8 mouse cellular contexts compared by ENCODE assay signal in the genomic region with DNA sequence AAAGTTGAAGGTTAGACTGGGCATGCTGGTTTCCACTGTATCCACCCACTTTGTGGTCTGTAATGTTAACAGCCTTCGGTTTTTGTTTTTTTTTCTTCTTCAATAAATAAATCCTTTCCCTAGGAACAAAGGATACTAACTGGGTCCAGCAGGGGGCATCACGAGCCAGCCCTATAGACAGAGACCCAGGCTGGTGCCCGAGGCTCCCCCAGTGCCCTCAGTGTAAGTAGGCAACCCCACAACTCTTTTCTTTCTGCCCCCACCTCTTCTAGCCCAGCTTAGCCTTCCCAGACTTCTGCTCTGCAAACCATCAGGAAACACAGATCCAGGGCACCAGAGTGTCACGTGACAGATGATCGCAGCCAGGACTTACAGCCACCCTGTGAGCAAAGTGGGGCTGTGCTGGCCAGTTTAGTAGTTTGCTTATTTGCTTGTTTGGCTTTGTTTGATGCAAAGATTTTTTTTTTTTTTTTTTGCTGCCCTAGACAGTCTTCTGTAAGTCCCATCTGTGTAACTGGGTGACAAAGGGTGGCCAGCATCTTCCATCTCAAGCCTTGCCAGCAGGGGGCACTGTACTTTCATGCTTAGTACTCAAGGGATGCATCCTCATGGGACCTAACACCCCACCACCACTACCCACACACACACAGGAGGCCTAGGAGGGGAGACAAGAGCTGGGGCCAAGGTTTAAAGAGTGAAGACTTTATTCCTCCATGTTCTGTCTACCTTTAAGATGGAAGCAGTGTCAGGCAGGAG. TPM values are rescaled to one million over a fixed set of nuclear protein-coding genes. Genes with fewer than 3 reads are reported as not detected.
DNase-seq lines count a peak whose midpoint lies in the region; ATAC-seq and TF ChIP-seq lines count a peak whose summit lies in the region.
"Had no signal": no experiment of that assay in that cellular context is flagged by ENCODE, and none has a peak within 500 bp of the region (broad histone marks: within the 10 kb centered on the region; RNA-seq: fewer than 3 reads in every experiment).

No protein-coding gene starts in this region.

- no peak overlapping the region for H3K4me3 ChIP-seq in left cerebral cortex, adult 2 months
- H3K4me3 ChIP-seq in small intestine, adult 2 months (ENCODE audit: low read depth, low read length), result no peak overlapping the region
- no peak overlapping the region for H3K4me3 ChIP-seq in hindbrain, embryonic 16.5 days (ENCODE audit: low read length)
- H3K4me3 ChIP-seq: embryonic facial prominence, embryonic 13.5 days had no signal

- peaks cover 23% of the 10 kb centered on the region for H3K27me3 ChIP-seq in Patski
- H3K27me3 ChIP-seq in small intestine, adult 2 months (ENCODE audit: control insufficient read depth, insufficient read depth, low read length), result no peaks in the 10 kb centered on the region
- H3K27me3 ChIP-seq in hindbrain, embryonic 16.5 days (replicated peaks; ENCODE audit: control insufficient read depth, insufficient read depth, low read length), result no peaks in the 10 kb centered on the region
- H3K27me3 ChIP-seq: embryonic facial prominence, embryonic 13.5 days had no signal

- H3K9ac ChIP-seq in hindbrain, embryonic 16.5 days (ENCODE audit: low read depth, low read length), result no peak overlapping the region
- H3K9ac ChIP-seq: embryonic facial prominence, embryonic 13.5 days had no signal

- no peaks in the 10 kb centered on the region for H3K36me3 ChIP-seq in small intestine, adult 2 months (ENCODE audit: control insufficient read depth, insufficient read depth, low read length)
- no peaks in the 10 kb centered on the region for H3K36me3 ChIP-seq in hindbrain, embryonic 16.5 days (ENCODE audit: control insufficient read depth, insufficient read depth, low read length)
- H3K36me3 ChIP-seq: embryonic facial prominence, embryonic 13.5 days had no signal

- DNase-seq in left cerebral cortex, adult 2 months (ENCODE audit: extremely low spot score in 1 of 2, low spot score in 2 of 2), result no peak
- DNase-seq in left cerebral cortex, postnatal 14 days (ENCODE audit: low spot score in 2 of 2), result no peak
- DNase-seq in Patski (ENCODE audit: low read depth, low spot score), result no peak
- peak; percentile 38 for DNase-seq in gastrocnemius, postnatal 25 days
- DNase-seq in layer of hippocampus, adult 9-11 months, result no peak

- CTCF ChIA-PET in Patski (lab: Charles Lee), result interaction anchor here (0.9 to 2.8 kb wide), 6 partner anchors 9 to 123 kb away, joined by 3 to 13 read pairs (median 4); a partner anchor contains a TSS

- H3K4me1 ChIP-seq in small intestine, adult 2 months (ENCODE audit: control insufficient read depth, insufficient read depth, insufficient read length, low read length), result peaks cover 8% of the 10 kb centered on the region; the same call in 1 of the 2 replicates
- peaks cover 3% of the 10 kb centered on the region; the same call in 1 of the 2 replicates for H3K4me1 ChIP-seq in hindbrain, embryonic 16.5 days (ENCODE audit: control insufficient read depth, insufficient read depth, low read depth, low read length)

- WGBS in small intestine, adult 2 months, result 38% methylated on average over 5 of the region's 5 CpGs
- 63% methylated on average over 5 of the region's 5 CpGs for WGBS in hindbrain, embryonic 16.5 days

- H3K4me2 ChIP-seq in hindbrain, embryonic 16.5 days (ENCODE audit: low read length), result no peak overlapping the region
- H3K4me2 ChIP-seq: embryonic facial prominence, embryonic 13.5 days had no signal

- no peak overlapping the region for H3K27ac ChIP-seq in left cerebral cortex, adult 2 months
- no peak overlapping the region for H3K27ac ChIP-seq in small intestine, adult 2 months (ENCODE audit: insufficient read depth, low read depth, low read length)
- H3K27ac ChIP-seq in hindbrain, embryonic 16.5 days (ENCODE audit: low read depth, low read length), result no peak overlapping the region
- H3K27ac ChIP-seq: embryonic facial prominence, embryonic 13.5 days had no signal

- in situ Hi-C loops in Patski (cut with MboI; ENCODE audit: low pct_unique_long_range_greater_than_20kb), result no loop called here

- H3K9me3 ChIP-seq in hindbrain, embryonic 16.5 days (ENCODE audit: control insufficient read depth, low read length), result no peaks in the 10 kb centered on the region
- H3K9me3 ChIP-seq: embryonic facial prominence, embryonic 13.5 days had no signal

- no peak for ATAC-seq in Patski
- no peak for ATAC-seq in hindbrain, embryonic 16.5 days

- TF ChIP-seq POLR2A in small intestine, adult 2 months (IDR thresholded peaks at IDR 0.05; ENCODE audit: low read depth, low read length), result no peak

- TF ChIP-seq CTCF in left cerebral cortex, adult 2 months (IDR thresholded peaks at IDR 0.05), result peak; percentile 40
- TF ChIP-seq CTCF in Patski (IDR thresholded peaks at IDR 0.05), result peak; percentile 59
- peak; percentile 69; the same call in 1 of the 2 replicates for TF ChIP-seq CTCF in small intestine, adult 2 months (IDR thresholded peaks at IDR 0.05; ENCODE audit: extremely low read depth, insufficient read length, insufficient replicate concordance, low read depth, low read length)

- POLR2A ChIA-PET in Patski (lab: Charles Lee), result interaction anchor here (0.7 kb wide), 1 partner anchor 151 kb away, joined by 3 read pairs; no protein-coding TSS in a partner anchor

- intact Hi-C loops in left cerebral cortex, adult 2 months (cut with DNase I), result loop anchor here (2.0 kb wide), 1 partner anchor 20 kb away; no protein-coding TSS in a partner anchor
- intact Hi-C loops in left cerebral cortex, postnatal 14 days (cut with DNase I), result no loop called here

RNA-seq across cellular contexts. Expression of a gene that starts 9.3 kb away (rescaled TPM):
- 10 to 100 TPM in 1 of 2 experiments, 1 to 10 TPM in 1; 9.7 to 10.6 TPM for total RNA-seq in left cerebral cortex, adult 2 months (2021)
- total RNA-seq in left cerebral cortex, postnatal 14 days (2021), result 1 to 10 TPM; 8.8 to 9.3 TPM
- polyA plus RNA-seq in Patski (2021), result not detected
- total RNA-seq in gastrocnemius, postnatal 25 days (2021), result 100 to 1,000 TPM in 1 of 2 experiments, 10 to 100 TPM in 1; 74.0 to 104 TPM
- 33.8 and 34.5 TPM in 2 replicates for polyA plus RNA-seq in small intestine, adult 2 months (2012; rRNA removed)
- 7.1 and 8.3 TPM in 2 replicates for polyA plus RNA-seq in hindbrain, embryonic 16.5 days (2015; fragmentation: Nextera tagmentation; extraction: Ambion mirVana)

RNA-seq across cellular contexts. Expression of a gene that starts 21.4 kb away (rescaled TPM):
- 1 to 10 TPM; 3.4 TPM for total RNA-seq in left cerebral cortex, adult 2 months (2021)
- 1 to 10 TPM; 2.2 to 2.4 TPM for total RNA-seq in left cerebral cortex, postnatal 14 days (2021)
- 0.06 TPM for polyA plus RNA-seq in Patski (2021)
- 10 to 100 TPM in 1 of 2 experiments, 1 to 10 TPM in 1; 8.6 to 12.6 TPM for total RNA-seq in gastrocnemius, postnatal 25 days (2021)
- 0.38 and 0.82 TPM in 2 replicates for polyA plus RNA-seq in small intestine, adult 2 months (2012; rRNA removed)
- polyA plus RNA-seq in hindbrain, embryonic 16.5 days (2015; fragmentation: Nextera tagmentation; extraction: Ambion mirVana), result 0.13 and 0.14 TPM in 2 replicates

RNA-seq across cellular contexts. Expression of a gene that starts 42.9 kb away (rescaled TPM):
- total RNA-seq in left cerebral cortex, adult 2 months (2021), result 1 to 10 TPM; 1.8 to 2.3 TPM
- 1 to 10 TPM; 1.8 to 1.9 TPM for total RNA-seq in left cerebral cortex, postnatal 14 days (2021)
- 0.04 TPM for polyA plus RNA-seq in Patski (2021)
- total RNA-seq in gastrocnemius, postnatal 25 days (2021), result under 1 TPM in 1 of 2 experiments, not detected in 1; 0.13 TPM
- polyA plus RNA-seq in small intestine, adult 2 months (2012; rRNA removed), result 3.0 and 4.8 TPM in 2 replicates
- polyA plus RNA-seq in hindbrain, embryonic 16.5 days (2015; fragmentation: Nextera tagmentation; extraction: Ambion mirVana), result 0.49 and 0.75 TPM in 2 replicates

RNA-seq across cellular contexts. Expression of a gene that starts 44.3 kb away (rescaled TPM):
- total RNA-seq in left cerebral cortex, adult 2 months (2021), result under 1 TPM; 0.18 to 0.54 TPM
- total RNA-seq in left cerebral cortex, postnatal 14 days (2021), result under 1 TPM in 1 of 2 experiments, not detected in 1; 0.29 TPM
- not detected for polyA plus RNA-seq in Patski (2021)
- under 1 TPM in 1 of 2 experiments, not detected in 1; 0.23 TPM for total RNA-seq in gastrocnemius, postnatal 25 days (2021)
- polyA plus RNA-seq in small intestine, adult 2 months (2012; rRNA removed), result 0.27 and 0.96 TPM in 2 replicates
- 0.23 and 0.29 TPM in 2 replicates for polyA plus RNA-seq in hindbrain, embryonic 16.5 days (2015; fragmentation: Nextera tagmentation; extraction: Ambion mirVana)
- polyA plus RNA-seq: embryonic facial prominence, embryonic 13.5 days had no signal

RNA-seq across cellular contexts. Expression of a gene that starts 51.9 kb away (rescaled TPM):
- total RNA-seq in left cerebral cortex, adult 2 months (2021), result 10 to 100 TPM; 10.7 to 12.1 TPM
- total RNA-seq in left cerebral cortex, postnatal 14 days (2021), result 10 to 100 TPM; 10.5 to 12.1 TPM
- 10.6 TPM for polyA plus RNA-seq in Patski (2021)
- 1 to 10 TPM; 3.4 to 4.0 TPM for total RNA-seq in gastrocnemius, postnatal 25 days (2021)
- polyA plus RNA-seq in small intestine, adult 2 months (2012; rRNA removed), result 15.9 and 23.6 TPM in 2 replicates
- polyA plus RNA-seq in hindbrain, embryonic 16.5 days (2015; fragmentation: Nextera tagmentation; extraction: Ambion mirVana), result 13.0 and 15.2 TPM in 2 replicates

Comparison
In these comparisons a context has a peak if more than half of its experiments do, and no peak if none do; other contexts are left out.
1. RNA of a gene that starts 9.3 kb away (total RNA-seq): 74.0 to 104 TPM in gastrocnemius, postnatal 25 days; 9.7 to 10.6 TPM in left cerebral cortex, adult 2 months and 8.8 to 9.3 TPM in left cerebral cortex, postnatal 14 days; every median in the first group is over 4 times any median in the second.
2. Peak in every context shown above with its lines, with median percentiles within 50 percentile points of each other: CTCF ChIP-seq.